Mouse (Mus musculus) heart, embryonic 12.5 days (tissue): Measurements from ENCODE around the gene Tgfbr2. TPM values are rescaled to one million over a fixed set of nuclear protein-coding genes. Genes with fewer than 3 reads are reported as not detected.

ENCODE experiments used
- ATAC-seq: fragments of 200-750 bp; cut with Nextera tagmentation; 2 replicates; pipeline ENCODE4 v1.8.0; 2017; ENCODE audit warnings: moderate TSS enrichment, moderate library complexity; ENCODE audit not compliant: insufficient number of reproducible peaks, low FRiP score
- H3K27ac ChIP-seq: fragments of 300-500 bp; sonication (generic); 2 replicates; pipeline ENCODE4 v1.5.1; 2016; ENCODE audit warnings: mild to moderate bottlenecking, moderate library complexity; ENCODE audit not compliant: poor library complexity, severe bottlenecking
- H3K27me3 ChIP-seq: fragments of 300-500 bp; sonication (generic); replicated peaks from 2 replicates; pipeline ENCODE4 v1.6.1; 2016; ENCODE audit warnings: mild to moderate bottlenecking, moderate library complexity
- H3K36me3 ChIP-seq: fragments of 300-500 bp; sonication (generic); 2 replicates; pipeline ENCODE4 v1.6.1; 2016; ENCODE audit warnings: mild to moderate bottlenecking, moderate library complexity
- H3K4me1 ChIP-seq: fragments of 300-500 bp; sonication (generic); replicated peaks from 2 replicates; pipeline ENCODE4 v1.6.1; 2016; ENCODE audit warnings: mild to moderate bottlenecking
- H3K4me2 ChIP-seq: fragments of 300-500 bp; sonication (generic); 2 replicates; pipeline ENCODE4 v1.6.1; 2016; ENCODE audit warnings: mild to moderate bottlenecking, moderate library complexity
- H3K4me3 ChIP-seq: fragments of 300-500 bp; sonication (generic); 2 replicates; pipeline ENCODE4 v1.5.1; 2016; ENCODE audit warnings: mild to moderate bottlenecking
- H3K9ac ChIP-seq: fragments of 300-500 bp; sonication (generic); 2 replicates; pipeline ENCODE4 v1.6.1; 2016; ENCODE audit warnings: mild to moderate bottlenecking, moderate library complexity
- H3K9me3 ChIP-seq: fragments of 300-500 bp; sonication (generic); replicated peaks from 2 replicates; pipeline ENCODE4 v1.6.1; 2016; ENCODE audit warnings: mild to moderate bottlenecking, moderate library complexity
- WGBS: fragments of 180-500 bp; shearing (Covaris S2); methylation state at CpG from one replicate; pipeline ENCODE4 v1.1.7; 2016; 5-methylcytosine and 5-hydroxymethylcytosine counted together
- polyA plus RNA-seq: library from polyadenylated mRNA; unstranded; fragments of >200 nt; fragmentation: Nextera tagmentation; extraction: Ambion mirVana; gene quantifications from 2 replicates; pipeline ENCODE4 v1.2.1, GENCODE M21; 2016

The Tgfbr2 gene
- polyA plus RNA-seq, 1 experiment from 2014 or later = 22.0 TPM

DNA sequence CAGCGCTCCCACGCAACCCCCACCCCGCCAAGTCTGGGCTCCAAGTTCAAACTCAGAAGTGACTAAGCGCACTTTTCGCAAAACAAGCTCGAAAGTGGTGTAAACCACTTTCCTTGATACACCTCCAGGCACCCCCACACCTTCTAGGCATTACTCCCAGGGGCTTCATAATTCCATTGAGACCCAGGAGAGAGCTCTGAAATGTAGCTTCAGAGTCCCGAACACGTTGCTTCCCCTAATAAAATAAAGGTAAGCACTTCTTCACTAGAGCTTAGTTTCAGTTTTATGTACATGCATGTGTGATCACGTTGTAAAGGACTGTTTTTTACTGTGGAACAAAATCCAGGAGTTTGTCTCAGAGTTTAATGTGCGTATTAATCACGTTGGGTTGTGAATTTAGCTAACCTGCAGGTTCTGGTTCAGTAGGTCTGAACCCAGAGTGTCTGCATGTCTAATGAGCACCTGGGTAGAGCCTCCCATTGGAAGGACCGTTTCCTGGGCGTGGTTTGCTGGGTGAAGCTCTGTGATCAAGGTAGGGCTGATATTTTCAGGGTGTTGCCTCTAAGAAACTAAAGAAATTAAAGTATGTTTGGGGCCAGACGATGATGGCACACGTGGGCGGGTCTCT lies 442 bp upstream of the Tgfbr2 start:
- Histone ChIP-seq H3K27me3 (no peaks in the 10 kb centered on the region), H3K4me2 (peak overlapping the region; percentile 81), H3K27ac (peak overlapping the region; percentile 87), H3K9me3 (no peaks in the 10 kb centered on the region), H3K4me3 (peak overlapping the region; percentile 92), H3K4me1 (0 out of 2 replicates have a peak, but pooled peaks cover 9% of the 10 kb centered on the region), H3K9ac (peak overlapping the region; percentile 91), H3K36me3 (no peaks in the 10 kb centered on the region)
- WGBS = 8% methylated on average over 16 of the region's 16 CpGs
- no peak; the same call in 1 of the 2 replicates for ATAC-seq

- WGBS = 79% methylated on average over 16 of the region's 16 CpGs
- H3K9me3 ChIP-seq = no peaks in the 10 kb centered on the region
Observed at GRCm38 (mm10) chr9:116173473-116174170, 1.5 kb downstream of the Tgfbr2 start.

DNA sequence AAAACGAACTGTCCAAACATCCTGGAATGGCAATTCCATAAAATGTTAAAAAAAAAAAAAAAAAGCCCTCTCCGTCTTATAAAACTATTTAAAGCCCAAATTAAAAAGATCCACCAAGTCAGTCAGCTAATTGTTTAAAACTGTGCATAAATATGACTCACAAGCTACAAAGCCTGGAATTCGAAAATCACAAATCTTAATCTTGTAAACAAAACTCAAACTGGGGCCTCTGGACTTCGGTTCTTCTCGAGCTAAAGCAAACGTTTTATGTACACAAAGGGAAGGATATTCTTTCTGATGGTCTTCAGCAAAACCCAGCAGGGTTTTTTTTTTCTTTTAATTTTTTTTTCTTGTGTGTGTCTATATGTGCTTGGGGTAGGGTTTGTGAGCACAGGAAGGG lies 2.1 kb downstream of the Tgfbr2 start:
- ATAC-seq = no peak
- Histone ChIP-seq H3K4me1 (peaks cover 18% of the 10 kb centered on the region; the same call in 1 of the 2 replicates), H3K27ac (no peak overlapping the region), H3K27me3 (no peaks in the 10 kb centered on the region), H3K36me3 (no peaks in the 10 kb centered on the region), H3K9me3 (no peaks in the 10 kb centered on the region), H3K4me3 (peak overlapping the region; percentile 92; the same call in 1 of the 2 replicates), H3K4me2 (peak overlapping the region; percentile 81), H3K9ac (0 out of 2 replicates have a peak overlapping the region, but pooled peaks have one; percentile 6)
- 71% methylated on average over 6 of the region's 6 CpGs for WGBS

More at GRCm38 (mm10) chr9:116173473-116174170, 1.5 kb downstream of the Tgfbr2 start:
- Histone ChIP-seq H3K36me3 (no peaks in the 10 kb centered on the region), H3K4me2 (peak overlapping the region; percentile 81), H3K27ac (peak overlapping the region; percentile 87; the same call in 1 of the 2 replicates), H3K27me3 (no peaks in the 10 kb centered on the region), H3K4me3 (peak overlapping the region; percentile 92), H3K9ac (peak overlapping the region; percentile 91), H3K4me1 (peaks cover 17% of the 10 kb centered on the region; the same call in 1 of the 2 replicates)
- ATAC-seq = no peak

GRCm38 (mm10) chr9:116169067-116169466 lies 6.1 kb downstream of the Tgfbr2 start:
- Histone ChIP-seq H3K4me2 (no peak overlapping the region), H3K4me3 (no peak overlapping the region), H3K9me3 (no peaks in the 10 kb centered on the region), H3K9ac (no peak overlapping the region), H3K36me3 (peaks cover 3% of the 10 kb centered on the region; the same call in 1 of the 2 replicates), H3K27me3 (no peaks in the 10 kb centered on the region), H3K27ac (no peak overlapping the region), H3K4me1 (peaks cover 24% of the 10 kb centered on the region; the same call in 1 of the 2 replicates)
- no peak for ATAC-seq
- WGBS = 70% methylated on average over 6 of the region's 6 CpGs

GRCm38 (mm10) chr9:116167304-116167880 lies 7.8 kb downstream of the Tgfbr2 start:
- H3K4me1 ChIP-seq = peaks cover 24% of the 10 kb centered on the region; the same call in 1 of the 2 replicates
- no peak for ATAC-seq
- H3K27ac ChIP-seq = no peak overlapping the region
- H3K27me3 ChIP-seq = no peaks in the 10 kb centered on the region
- no peaks in the 10 kb centered on the region for H3K9me3 ChIP-seq
- WGBS = 78% methylated on average over 6 of the region's 6 CpGs
- H3K9ac ChIP-seq = no peak overlapping the region
- peaks cover 3% of the 10 kb centered on the region; the same call in 1 of the 2 replicates for H3K36me3 ChIP-seq
- no peak overlapping the region for H3K4me2 ChIP-seq
- H3K4me3 ChIP-seq = no peak overlapping the region

- Histone ChIP-seq H3K4me1 (peaks cover 16% of the 10 kb centered on the region), H3K9ac (no peak overlapping the region), H3K27me3 (no peaks in the 10 kb centered on the region), H3K4me3 (no peak overlapping the region), H3K36me3 (peaks cover 3% of the 10 kb centered on the region; the same call in 1 of the 2 replicates), H3K9me3 (no peaks in the 10 kb centered on the region), H3K27ac (no peak overlapping the region), H3K4me2 (no peak overlapping the region)
- 78% methylated on average over 6 of the region's 6 CpGs for WGBS
- ATAC-seq = no peak
Observed at GRCm38 (mm10) chr9:116166363-116166762, 8.8 kb downstream of the Tgfbr2 start.

- H3K36me3 ChIP-seq = peaks cover 3% of the 10 kb centered on the region; the same call in 1 of the 2 replicates
- no peaks in the 10 kb centered on the region for H3K27me3 ChIP-seq
- WGBS = 74% methylated on average over 6 of the region's 6 CpGs
- H3K27ac ChIP-seq = no peak overlapping the region
- H3K4me1 ChIP-seq = peaks cover 13% of the 10 kb centered on the region
- no peak overlapping the region for H3K9ac ChIP-seq
- no peaks in the 10 kb centered on the region for H3K9me3 ChIP-seq
- no peak overlapping the region for H3K4me3 ChIP-seq
- ATAC-seq = no peak
- H3K4me2 ChIP-seq = no peak overlapping the region
Observed at GRCm38 (mm10) chr9:116163883-116164282, 11.3 kb downstream of the Tgfbr2 start.

GRCm38 (mm10) chr9:116162866-116163374 lies 12.2 kb downstream of the Tgfbr2 start:
- Histone ChIP-seq H3K9ac (no peak overlapping the region), H3K4me1 (peaks cover 9% of the 10 kb centered on the region), H3K27ac (no peak overlapping the region), H3K27me3 (no peaks in the 10 kb centered on the region), H3K36me3 (peaks cover 3% of the 10 kb centered on the region; the same call in 1 of the 2 replicates), H3K4me2 (no peak overlapping the region), H3K4me3 (no peak overlapping the region), H3K9me3 (no peaks in the 10 kb centered on the region)
- WGBS = 87% methylated on average over 7 of the region's 7 CpGs
- ATAC-seq = no peak

DNA sequence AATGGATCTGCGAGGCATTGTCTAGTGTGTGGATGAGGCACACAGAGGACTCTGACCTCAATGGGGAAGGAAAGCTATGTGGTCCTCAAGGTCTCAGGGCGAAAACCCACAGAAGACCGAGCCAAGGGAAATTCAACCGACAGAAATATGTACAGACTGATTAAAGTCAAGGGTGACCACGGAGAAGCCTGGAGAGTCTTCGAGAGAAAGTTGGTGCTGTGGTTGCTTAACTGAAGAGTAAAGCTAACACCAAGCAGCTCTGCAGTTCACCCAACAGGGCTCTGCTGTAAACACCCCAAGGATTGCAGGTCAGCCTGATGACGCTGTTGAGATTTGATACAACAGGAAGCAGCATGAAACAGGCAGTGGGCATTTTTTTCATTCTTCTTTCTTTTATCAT lies 14.3 kb downstream of the Tgfbr2 start:
- H3K27ac ChIP-seq = no peak overlapping the region

DNA sequence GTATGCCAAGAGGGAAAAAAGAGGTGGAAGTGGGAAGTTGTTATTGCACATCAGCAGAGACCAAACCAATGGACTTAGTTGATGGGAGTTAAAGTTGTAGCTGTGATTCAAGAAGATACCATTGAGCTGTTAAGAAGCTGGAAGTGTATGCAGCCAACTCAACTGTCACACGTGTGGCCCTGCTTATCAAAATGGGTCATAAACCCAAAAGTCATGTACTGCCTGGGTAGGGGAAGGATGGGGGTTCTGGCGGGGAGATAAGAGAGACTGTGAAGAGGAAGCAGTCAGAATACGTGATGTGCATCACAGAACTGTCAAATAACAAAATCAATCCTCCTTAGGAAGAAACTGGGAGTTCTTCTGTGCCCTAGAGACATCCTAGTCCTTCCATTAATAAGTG lies 15.1 kb downstream of the Tgfbr2 start:
- 66% methylated on average over 3 of the region's 3 CpGs for WGBS
- no peak for ATAC-seq

More for the DNA sequence above, 14.3 kb downstream of the Tgfbr2 start:
- Histone ChIP-seq H3K4me3 (no peak overlapping the region), H3K27me3 (no peaks in the 10 kb centered on the region), H3K4me2 (no peak overlapping the region), H3K4me1 (peaks cover 4% of the 10 kb centered on the region; the same call in 1 of the 2 replicates), H3K36me3 (peaks cover 13% of the 10 kb centered on the region), H3K9me3 (no peaks in the 10 kb centered on the region), H3K9ac (no peak overlapping the region)
- whole genome bisulfite sequencing = 73% methylated on average over 7 of the region's 7 CpGs
- no peak for ATAC-seq

DNA sequence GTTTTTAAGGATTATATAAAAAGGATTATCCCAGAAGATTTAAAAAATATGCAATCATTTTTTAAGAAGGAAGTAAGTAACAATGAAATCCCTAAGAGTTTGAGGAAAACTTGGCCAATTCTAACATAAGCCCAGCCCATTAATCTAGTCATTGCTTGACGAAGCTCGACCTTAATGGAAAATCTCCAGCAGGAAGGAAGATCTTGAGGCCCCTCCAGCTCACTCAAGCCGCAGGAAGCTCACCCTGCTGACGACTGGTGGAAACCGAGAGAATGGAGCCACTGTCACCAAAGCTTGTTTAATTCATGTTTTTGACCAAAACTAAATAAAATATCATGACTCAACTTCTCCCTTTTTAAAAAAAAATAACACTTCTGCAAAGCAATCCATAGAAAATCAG lies 18.7 kb downstream of the Tgfbr2 start:
- peaks cover 7% of the 10 kb centered on the region; the same call in 1 of the 2 replicates for H3K9me3 ChIP-seq
- peaks cover 23% of the 10 kb centered on the region for H3K36me3 ChIP-seq
- no peak overlapping the region for H3K9ac ChIP-seq
- H3K27me3 ChIP-seq = no peaks in the 10 kb centered on the region
- H3K4me3 ChIP-seq = no peak overlapping the region
- no peak for ATAC-seq
- H3K27ac ChIP-seq = no peak overlapping the region
- peaks cover 17% of the 10 kb centered on the region for H3K4me1 ChIP-seq
- WGBS = 63% methylated on average over 5 of the region's 5 CpGs
- H3K4me2 ChIP-seq = no peak overlapping the region

More for the DNA sequence above, 15.1 kb downstream of the Tgfbr2 start:
- H3K4me1 ChIP-seq = peaks cover 4% of the 10 kb centered on the region; the same call in 1 of the 2 replicates
- H3K36me3 ChIP-seq = peaks cover 17% of the 10 kb centered on the region
- H3K9me3 ChIP-seq = peaks cover 7% of the 10 kb centered on the region; the same call in 1 of the 2 replicates
- no peaks in the 10 kb centered on the region for H3K27me3 ChIP-seq
- no peak overlapping the region for H3K27ac ChIP-seq
- H3K4me2 ChIP-seq = no peak overlapping the region
- H3K9ac ChIP-seq = no peak overlapping the region
- no peak overlapping the region for H3K4me3 ChIP-seq
